Mouse (Mus musculus) heart, embryonic 16.5 days (tissue): Measurements from ENCODE around the gene Rnf10. TPM values are rescaled to one million over a fixed set of nuclear protein-coding genes. Genes with fewer than 3 reads are reported as not detected.

Experiments used
- ATAC-seq: fragments of 200-750 bp; cut with Nextera tagmentation; replicated peaks from 2 replicates; pipeline ENCODE4 v1.8.0; 2017; ENCODE audit warnings: moderate number of reproducible peaks; ENCODE audit not compliant: insufficient read depth, low FRiP score; ENCODE audit errors: extremely low read depth
- H3K27ac ChIP-seq: fragments of 300-500 bp; sonication (generic); 2 replicates; pipeline ENCODE4 v1.5.1; 2014; ENCODE audit warnings: mild to moderate bottlenecking, low read length, control low read depth, moderate library complexity
- H3K27me3 ChIP-seq: fragments of 300-500 bp; sonication (generic); 2 replicates; pipeline ENCODE4 v1.6.1; 2014; ENCODE audit warnings: low read length, mixed read lengths; ENCODE audit not compliant: control insufficient read depth, insufficient read depth
- H3K36me3 ChIP-seq: fragments of 300-500 bp; sonication (generic); 2 replicates; pipeline ENCODE4 v1.6.1; 2014; ENCODE audit not compliant: control insufficient read depth, insufficient read depth
- H3K4me1 ChIP-seq: fragments of 300-500 bp; sonication (generic); 2 replicates; pipeline ENCODE4 v1.6.1; 2014; ENCODE audit warnings: low read length, mixed read lengths; ENCODE audit not compliant: control insufficient read depth, insufficient read depth
- H3K4me2 ChIP-seq: fragments of 300-500 bp; sonication (generic); 2 replicates; pipeline ENCODE4 v1.6.1; 2014; ENCODE audit warnings: low read depth, mild to moderate bottlenecking, control low read depth, low read length
- H3K4me3 ChIP-seq: fragments of 300-500 bp; sonication (generic); 2 replicates; pipeline ENCODE4 v1.5.1; 2014; ENCODE audit warnings: mild to moderate bottlenecking, control low read depth, low read length
- H3K9ac ChIP-seq: fragments of 300-500 bp; sonication (generic); 2 replicates; pipeline ENCODE4 v1.6.1; 2014; ENCODE audit warnings: low read length, control low read depth
- H3K9me3 ChIP-seq: fragments of 300-500 bp; sonication (generic); replicated peaks from 2 replicates; pipeline ENCODE4 v1.6.1; 2016; ENCODE audit warnings: low read length; ENCODE audit not compliant: control insufficient read depth
- WGBS: fragments of 180-500 bp; shearing (Covaris S2); extraction: QIAGEN DNeasy Blood & Tissue Kit; methylation state at CpG from one replicate; pipeline ENCODE4 v1.1.7; 2014; 5-methylcytosine and 5-hydroxymethylcytosine counted together
- polyA plus RNA-seq: library from polyadenylated mRNA; unstranded; fragments of >200 nt; fragmentation: Nextera tagmentation; extraction: Ambion mirVana; gene quantifications from 2 replicates; pipeline ENCODE4 v1.2.1, GENCODE M21; 2015

Rnf10 gene
- polyA plus RNA-seq, 1 experiment from 2014 or later: 126 TPM

DNA sequence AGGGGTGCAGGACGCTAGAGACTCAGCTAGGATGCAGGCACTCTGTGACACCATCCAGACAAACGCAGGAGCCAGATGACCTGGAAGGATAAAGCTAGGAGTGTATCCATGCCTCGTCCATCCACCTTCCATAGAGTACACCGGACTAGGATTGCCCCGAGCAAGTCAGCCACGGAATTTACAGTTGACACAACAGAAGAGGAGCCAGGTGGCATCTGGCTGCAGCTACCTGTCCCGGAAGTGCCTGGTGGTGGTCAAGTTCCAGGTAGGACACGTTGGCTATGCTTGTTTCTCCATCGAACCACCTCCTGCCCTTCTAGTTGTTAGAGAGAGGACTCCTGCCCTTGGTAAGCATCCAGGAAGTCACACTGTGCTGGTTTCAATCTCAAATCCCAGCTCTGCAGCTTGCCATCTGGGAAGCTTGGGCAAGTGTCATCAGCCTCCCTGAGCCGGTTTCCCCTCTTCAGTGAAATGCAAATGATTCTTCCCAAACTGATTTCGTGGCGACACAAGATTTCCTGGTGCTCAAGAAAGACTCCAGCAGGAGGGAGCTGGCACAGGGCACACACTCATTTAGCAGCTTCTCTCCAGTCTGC lies 78.0 kb downstream of the Rnf10 start:
- Histone ChIP-seq H3K9ac (peak overlapping the region; percentile 45; the same call in 1 of the 2 replicates), H3K4me3 (peak overlapping the region; percentile 57), H3K9me3 (no peaks in the 10 kb centered on the region), H3K4me1 (peaks cover 16% of the 10 kb centered on the region), H3K4me2 (peak overlapping the region; percentile 92), H3K27me3 (peaks cover 53% of the 10 kb centered on the region), H3K27ac (no peak overlapping the region), H3K36me3 (no peaks in the 10 kb centered on the region)
- 6% methylated on average over 12 of the region's 12 CpGs for WGBS
- ATAC-seq: no peak

GRCm38 (mm10) chr5:115193669-115194625 lies 78.8 kb downstream of the Rnf10 start, which contains the start of gene Cabp1:
Cabp1 (minus strand) TSS chr5:115194381.
- no peaks in the 10 kb centered on the region for H3K36me3 ChIP-seq
- WGBS: under 1% methylated on average over 107 of the region's 116 CpGs
- ATAC-seq: peak; percentile 54
- H3K4me3 ChIP-seq: peak within 1 kb of the TSS; percentile 57
- peak within 1 kb of the TSS; percentile 92 for H3K4me2 ChIP-seq
- H3K4me1 ChIP-seq: peaks cover 16% of the 10 kb centered on the region
- H3K9me3 ChIP-seq: no peaks in the 10 kb centered on the region
- peaks cover 55% of the 10 kb centered on the region for H3K27me3 ChIP-seq
- H3K27ac ChIP-seq: no peak within 1 kb of the TSS
- H3K9ac ChIP-seq: peak within 1 kb of the TSS; percentile 45

DNA sequence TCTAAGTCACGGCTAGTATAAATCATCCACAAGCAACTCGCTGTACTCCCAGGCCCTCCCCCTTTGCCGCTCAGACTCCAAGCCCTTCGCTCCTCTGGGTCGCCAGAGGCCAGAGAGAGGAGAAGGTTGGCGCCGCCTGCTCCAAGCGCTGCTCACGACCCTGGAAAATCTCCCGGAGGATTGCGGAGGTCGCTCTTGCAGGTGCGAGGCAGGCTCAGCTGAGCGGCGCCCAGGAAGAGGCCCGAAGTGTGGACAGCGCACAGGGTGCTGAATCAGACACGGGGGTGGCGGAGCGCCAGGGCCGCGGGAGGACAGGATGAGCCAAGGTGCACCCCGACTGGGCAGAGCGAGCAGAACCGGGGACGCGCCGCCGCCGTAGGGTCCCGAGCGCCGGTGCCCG lies 79.5 kb downstream of the Rnf10 start:
- H3K27ac ChIP-seq: no peak overlapping the region
- peaks cover 55% of the 10 kb centered on the region for H3K27me3 ChIP-seq
- peak overlapping the region; percentile 57 for H3K4me3 ChIP-seq
- under 1% methylated on average over 34 of the region's 34 CpGs for WGBS
- peak; percentile 63; the same call in 1 of the 2 replicates for ATAC-seq
- peak overlapping the region; percentile 4; the same call in 1 of the 2 replicates for H3K9ac ChIP-seq
- H3K9me3 ChIP-seq: no peaks in the 10 kb centered on the region
- peaks cover 16% of the 10 kb centered on the region for H3K4me1 ChIP-seq
- H3K4me2 ChIP-seq: peak overlapping the region; percentile 92
- no peaks in the 10 kb centered on the region for H3K36me3 ChIP-seq

DNA sequence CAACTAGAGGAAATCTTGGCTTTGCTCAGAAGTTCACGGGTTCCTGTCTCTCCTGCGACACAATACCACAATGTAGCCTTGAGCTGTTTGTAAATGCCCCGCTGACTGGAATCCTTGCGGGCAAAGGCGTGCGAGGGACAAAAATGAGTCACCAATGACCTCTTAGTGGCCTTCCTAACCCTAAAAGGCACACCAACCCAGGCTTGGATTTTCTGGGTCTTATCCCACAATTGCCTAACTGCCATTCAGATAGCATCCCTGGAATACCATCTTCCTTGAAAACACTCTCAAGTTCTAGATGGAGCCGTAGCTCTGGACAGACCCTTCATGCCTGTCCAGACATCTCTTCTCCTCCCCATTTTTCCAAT lies 79.9 kb downstream of the Rnf10 start:
- 16% methylated on average over 7 of the region's 7 CpGs for WGBS
- H3K27ac ChIP-seq: no peak overlapping the region
- H3K4me2 ChIP-seq: peak overlapping the region; percentile 92; the same call in 1 of the 2 replicates
- peaks cover 55% of the 10 kb centered on the region for H3K27me3 ChIP-seq
- H3K9ac ChIP-seq: no peak overlapping the region
- peaks cover 16% of the 10 kb centered on the region for H3K4me1 ChIP-seq
- H3K9me3 ChIP-seq: no peaks in the 10 kb centered on the region
- ATAC-seq: no peak
- peak overlapping the region; percentile 57 for H3K4me3 ChIP-seq
- H3K36me3 ChIP-seq: no peaks in the 10 kb centered on the region

DNA sequence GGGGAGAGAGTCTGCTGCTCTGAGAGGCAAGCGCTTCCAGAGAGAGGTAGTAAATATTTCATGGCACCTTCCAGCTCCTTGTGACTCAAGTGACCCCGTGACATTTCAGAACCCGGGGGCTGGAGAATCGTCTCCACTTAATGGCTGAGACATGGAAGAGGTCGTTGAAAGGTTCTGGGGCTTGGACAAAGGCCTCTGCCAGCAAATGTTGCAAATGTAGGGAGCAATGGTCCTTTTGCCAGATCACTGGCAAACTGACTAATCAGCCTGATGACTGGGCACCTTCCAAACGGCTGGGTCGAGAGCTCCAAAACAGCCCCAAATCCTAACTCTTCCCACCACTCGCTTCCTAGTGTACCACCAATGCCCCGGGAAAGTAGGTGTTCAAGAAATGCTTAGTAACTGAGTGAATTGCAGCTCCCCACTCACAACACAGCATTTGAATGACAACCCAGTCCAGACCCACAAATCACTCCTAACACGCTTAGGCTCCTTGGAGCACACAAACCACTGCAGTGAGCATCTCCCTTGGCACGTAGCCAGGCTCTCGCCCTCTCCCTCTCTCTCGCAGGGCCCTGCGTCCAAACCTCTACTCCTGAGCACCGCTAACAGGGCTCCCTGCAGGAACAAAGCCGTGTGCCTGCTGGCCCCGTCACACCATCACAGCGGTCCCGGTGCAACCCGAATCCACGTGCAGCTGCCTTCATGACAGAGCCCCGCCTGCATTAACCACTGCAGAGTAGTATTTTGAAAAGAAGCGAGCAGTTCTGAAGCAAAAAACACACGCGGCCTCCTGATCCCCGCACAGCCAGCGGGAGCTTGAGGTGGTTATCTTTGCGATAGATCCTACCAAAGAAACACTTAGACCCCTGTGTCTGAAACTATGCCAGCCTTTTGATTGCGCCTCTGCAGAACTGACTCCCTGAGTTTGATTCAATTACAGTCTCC lies 80.5 kb downstream of the Rnf10 start:
- Histone ChIP-seq H3K9me3 (no peaks in the 10 kb centered on the region), H3K27me3 (peaks cover 55% of the 10 kb centered on the region), H3K36me3 (no peaks in the 10 kb centered on the region), H3K4me2 (no peak overlapping the region), H3K9ac (no peak overlapping the region), H3K27ac (no peak overlapping the region), H3K4me3 (no peak overlapping the region), H3K4me1 (peaks cover 16% of the 10 kb centered on the region)
- 11% methylated on average over 29 of the region's 29 CpGs for WGBS
- no peak for ATAC-seq

Other genes with a start within 250 kb of the Rnf10 start
- gene Gm10401, start 174.6 kb downstream of the Rnf10 start, polyA plus RNA-seq: 9.2 and 14.9 TPM in 2 replicates
- gene Acads, start 153.6 kb downstream of the Rnf10 start, polyA plus RNA-seq: 140 and 143 TPM in 2 replicates
- gene Unc119b, start 137.9 kb downstream of the Rnf10 start, polyA plus RNA-seq: 20.7 and 22.6 TPM in 2 replicates
- gene Mlec, start 114.7 kb downstream of the Rnf10 start, polyA plus RNA-seq: 50.7 and 55.8 TPM in 2 replicates
- gene Cabp1, start 78.5 kb downstream of the Rnf10 start, polyA plus RNA-seq: 0.51 and 1.1 TPM in 2 replicates
- 70.5 and 76.5 TPM in 2 replicates for gene Pop5, start 37.1 kb downstream of the Rnf10 start, polyA plus RNA-seq
- 91.0 and 95.7 TPM in 2 replicates for gene Coq5, start 6.8 kb upstream of the Rnf10 start, polyA plus RNA-seq
- 1,055 and 1,099 TPM in 2 replicates for gene Dynll1, start 28.1 kb upstream of the Rnf10 start, polyA plus RNA-seq
- 94.3 and 131 TPM in 2 replicates for gene Srsf9, start 54.3 kb upstream of the Rnf10 start, polyA plus RNA-seq
- gene Gatc, start 68.3 kb upstream of the Rnf10 start, polyA plus RNA-seq: 22.4 and 24.6 TPM in 2 replicates
- 39.2 and 40.2 TPM in 2 replicates for gene Triap1, start 68.3 kb upstream of the Rnf10 start, polyA plus RNA-seq
- 1,358 and 1,596 TPM in 2 replicates for gene Cox6a1, start 76.1 kb upstream of the Rnf10 start, polyA plus RNA-seq
- gene Msi1, start 156.7 kb upstream of the Rnf10 start, polyA plus RNA-seq: 1.1 and 1.8 TPM in 2 replicates
- 0.46 and 0.92 TPM in 2 replicates for gene Pla2g1b, start 193.4 kb upstream of the Rnf10 start, polyA plus RNA-seq
- gene Sirt4, start 211.8 kb upstream of the Rnf10 start, polyA plus RNA-seq: 18.7 and 24.0 TPM in 2 replicates
- 39.1 and 40.6 TPM in 2 replicates for gene Pxn, start 233.8 kb upstream of the Rnf10 start, polyA plus RNA-seq